ENCODE assay signal across 8 mouse cellular contexts in genomic region chr5:73761709-73762108, GRCm38 (mm10).
DNase-seq lines count a peak whose midpoint lies in the region; ATAC-seq and TF ChIP-seq lines count a peak whose summit lies in the region.

No protein-coding gene starts in this region.

- 18% methylated on average over 8 of the region's 8 CpGs for WGBS in midbrain, embryonic 16.5 days

- no peak for TF ChIP-seq POLR2A in testis, adult 2 months (IDR thresholded peaks at IDR 0.05; ENCODE audit: control insufficient read depth, low read depth, low read length)

- intact Hi-C loops in left cerebral cortex, postnatal 25 days (cut with DNase I), result loop anchor here (1.0 to 5.0 kb wide), 3 partner anchors 91 to 1395 kb away; no protein-coding TSS in a partner anchor

- no peaks in the 10 kb centered on the region for H3K9me3 ChIP-seq in midbrain, embryonic 16.5 days (replicated peaks; ENCODE audit: control insufficient read depth, low read length, poor library complexity, severe bottlenecking)

- no peaks in the 10 kb centered on the region for H3K4me1 ChIP-seq in midbrain, embryonic 16.5 days (ENCODE audit: control insufficient read depth, insufficient read depth, low read length)
- H3K4me1 ChIP-seq in testis, adult 2 months (ENCODE audit: control insufficient read depth, insufficient read depth, low read length), result no peaks in the 10 kb centered on the region

- peak; percentile 31 for DNase-seq in adrenal gland, adult 2 months
- peak; percentile 85 for DNase-seq in embryo, embryonic 10.5 days (ENCODE audit: low spot score)
- DNase-seq in gastrocnemius, postnatal 25 days, result peak; percentile 80
- peak; percentile 18 for DNase-seq in kidney, adult 18-20 months
- DNase-seq in left cerebral cortex, postnatal 25 days (ENCODE audit: low spot score in 2 of 2), result peak; percentile 59 to 92
- no peak for DNase-seq in spleen, postnatal 10 days (ENCODE audit: low spot score in 2 of 2)

- H3K4me2 ChIP-seq in midbrain, embryonic 16.5 days (ENCODE audit: low read length), result no peak overlapping the region

- no peak overlapping the region for H3K9ac ChIP-seq in midbrain, embryonic 16.5 days (ENCODE audit: low read depth, low read length)

- H3K36me3 ChIP-seq in midbrain, embryonic 16.5 days (ENCODE audit: control insufficient read depth, insufficient read depth, low read length), result no peaks in the 10 kb centered on the region
- no peaks in the 10 kb centered on the region for H3K36me3 ChIP-seq in testis, adult 2 months (ENCODE audit: control insufficient read depth, insufficient read depth, low read length)

- no peaks in the 10 kb centered on the region for H3K27me3 ChIP-seq in midbrain, embryonic 16.5 days (ENCODE audit: control insufficient read depth, insufficient read depth, low read depth, low read length)
- H3K27me3 ChIP-seq in testis, adult 2 months (ENCODE audit: control insufficient read depth, insufficient read depth, low read length), result no peaks in the 10 kb centered on the region

- peak; percentile 57; the same call in 1 of the 2 replicates for TF ChIP-seq CTCF in testis, adult 2 months (IDR thresholded peaks at IDR 0.05; ENCODE audit: control insufficient read depth, insufficient read depth, insufficient replicate concordance, low read depth, low read length)

- no peak overlapping the region for H3K4me3 ChIP-seq in midbrain, embryonic 16.5 days (ENCODE audit: low read depth, low read length)
- no peak overlapping the region for H3K4me3 ChIP-seq in testis, adult 2 months (ENCODE audit: control insufficient read depth, low read depth, low read length)

- peak; percentile 66 for ATAC-seq in midbrain, embryonic 16.5 days

- no peak overlapping the region for H3K27ac ChIP-seq in midbrain, embryonic 16.5 days (ENCODE audit: low read length)
- H3K27ac ChIP-seq in testis, adult 2 months (ENCODE audit: control insufficient read depth, insufficient read depth, low read depth, low read length), result no peak overlapping the region

Comparison
In these comparisons a context has a peak if more than half of its experiments do, and no peak if none do; other contexts are left out.
1. DNase-seq: peak in adrenal gland, adult 2 months (single experiment), embryo, embryonic 10.5 days (single experiment), gastrocnemius, postnatal 25 days (single experiment), kidney, adult 18-20 months (single experiment) and left cerebral cortex, postnatal 25 days (2 of 2); none in spleen, postnatal 10 days (0 of 2).